Mouse (Mus musculus) testis, adult 10 weeks (tissue): ENCODE results near the gene Ttc39b. TPM values are rescaled to one million over a fixed set of nuclear protein-coding genes. Genes with fewer than 3 reads are reported as not detected.

Source experiments
- polyA plus RNA-seq: library from polyadenylated mRNA; stranded (reverse); fragments of 350-450 nt; fragmentation: Illumina TruSeq; extraction: RNeasy Lipid Tissue Mini Kit (QIAGEN cat#74804); gene quantifications from one replicate; pipeline ENCODE4 v1.2.3, GENCODE M21; 2014; ENCODE audit warnings: low read depth, low replicate concordance

The Ttc39b gene
- polyA plus RNA-seq, result 27.7 TPM

DNA sequence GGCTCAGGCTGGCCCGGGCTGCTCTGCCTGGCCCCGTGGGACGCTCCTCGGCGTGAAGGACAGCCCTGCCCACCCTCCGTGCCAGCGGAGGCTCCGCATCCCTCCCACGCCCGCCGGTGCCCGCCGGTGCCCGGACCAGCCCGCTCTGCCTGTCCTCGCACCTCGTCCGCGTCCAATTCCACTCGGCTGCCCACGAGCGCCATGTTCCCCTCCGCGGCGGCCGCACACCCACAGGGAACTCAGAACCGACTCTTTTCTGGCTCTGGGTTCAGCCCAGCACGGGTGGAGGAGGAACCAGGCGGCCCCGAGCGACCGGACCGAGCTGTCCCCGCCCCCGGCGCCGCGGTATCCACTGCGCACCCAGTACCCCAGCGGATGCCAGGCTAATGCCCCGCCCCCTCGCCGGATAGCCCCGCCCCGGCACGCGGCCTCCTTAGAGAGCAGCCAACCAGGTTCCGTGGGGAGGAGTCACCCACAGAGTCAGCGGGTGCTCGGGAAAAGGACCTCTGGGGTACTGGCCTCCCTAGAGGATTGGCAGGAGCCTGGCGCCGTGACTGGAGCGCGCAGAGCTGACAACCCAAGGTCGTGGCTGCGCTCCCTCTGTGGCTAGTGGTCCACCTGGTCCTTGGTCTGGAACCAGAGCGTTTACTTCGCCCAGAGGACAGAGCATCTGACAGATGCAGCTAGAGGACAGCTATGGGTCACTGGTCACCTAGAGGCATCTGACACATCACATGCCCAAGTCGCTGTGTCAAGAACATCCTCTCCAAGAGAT lies at the start of gene Ttc39b:
Gene Ttc39b, minus strand, starts transcription at position 346 of the 775 bp plus-strand sequence.

Other genes with a start within 250 kb of the Ttc39b start
- 25.1 TPM for gene Snapc3, start 93.5 kb upstream of the Ttc39b start, polyA plus RNA-seq
- 830 TPM for gene Psip1, start 162.2 kb upstream of the Ttc39b start, polyA plus RNA-seq
- gene Ccdc171, start 201.3 kb upstream of the Ttc39b start, polyA plus RNA-seq, result 49.6 TPM